Mouse (Mus musculus) lung, adult 2 months (tissue): ENCODE measurements around the gene Klhl7.

Experiments used
- CTCF ChIP-seq: fragments of 200-500 bp; IDR thresholded peaks from 2 replicates; pipeline ENCODE4 v1.5.1; 2011; ENCODE audit warnings: mild to moderate bottlenecking, low read length, control low read depth; ENCODE audit not compliant: insufficient read depth
- POLR2A ChIP-seq: fragments of 200-500 bp; IDR thresholded peaks from 2 replicates; pipeline ENCODE4 v1.6.1; 2011; ENCODE audit warnings: low read depth, mild to moderate bottlenecking, control low read depth, low read length, borderline replicate concordance; ENCODE audit errors: extremely low read depth

DNA sequence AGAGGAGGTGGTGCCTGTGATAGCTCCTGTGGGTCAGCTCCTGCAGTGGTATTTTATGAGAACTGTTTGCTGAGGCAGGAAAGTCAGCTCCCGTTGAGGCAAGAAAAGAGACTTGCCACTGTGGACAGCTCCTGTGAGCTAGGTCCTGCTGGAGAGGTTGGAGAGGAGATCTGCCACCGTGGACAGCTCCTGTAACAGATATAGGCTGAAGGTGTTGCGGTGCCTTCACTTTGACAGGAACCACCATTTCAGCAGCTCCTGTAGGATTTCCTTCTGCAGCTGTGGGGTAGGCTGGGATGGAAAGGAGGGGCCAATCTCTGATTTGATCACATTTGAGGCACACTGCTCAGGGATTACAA is 7.3 kb downstream of the Klhl7 start:
- TF ChIP-seq CTCF = no peak
- no peak for TF ChIP-seq POLR2A
